Mouse (Mus musculus) spleen, adult 18-20 months (tissue): ENCODE data around the gene Tac2.
A peak's percentile ranks its signal among the peaks of the same experiment; 100 is the strongest.

Experiments
- DNase-seq, 2 experiments: peaks; one replicate each; pipeline ENCODE4 v3.0.0; 2022; ENCODE audit warnings: mixed read lengths in 2 of 2

The Tac2 gene

GRCm38 (mm10) chr10:127728437-127728836 lies 4.2 kb downstream of the Tac2 start:
- no peak for DNase-seq

DNA sequence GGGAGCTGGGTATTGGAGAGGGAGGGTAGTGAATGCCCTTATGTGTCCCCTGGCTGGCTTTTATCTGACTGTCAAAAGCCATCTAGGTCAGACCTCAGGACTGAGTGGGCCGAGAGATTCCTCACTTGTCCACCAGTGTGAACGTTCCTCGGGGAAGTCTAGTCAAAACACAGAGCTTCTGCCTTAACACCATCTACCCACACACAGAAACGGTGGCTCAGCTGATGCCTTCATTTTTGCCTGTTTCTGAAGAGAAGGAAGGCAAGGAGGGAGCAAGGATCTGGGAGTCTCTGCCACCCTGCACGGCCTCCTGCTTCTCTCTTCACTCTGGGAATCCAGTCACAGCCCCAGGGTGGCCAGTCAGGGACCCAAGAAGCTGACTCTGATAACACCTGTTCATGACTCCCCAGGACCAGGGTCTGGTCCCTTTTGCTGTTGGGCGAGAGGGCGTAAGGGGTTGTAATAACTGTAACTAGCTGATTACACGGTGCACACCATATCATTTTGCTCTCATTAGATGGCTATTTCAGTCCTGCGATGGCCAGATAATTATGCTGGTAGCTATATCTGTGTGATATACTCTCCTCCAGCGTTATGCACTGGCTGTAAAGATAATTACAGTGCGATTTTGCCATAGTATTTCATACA lies 6.1 kb downstream of the Tac2 start:
- DNase-seq = no peak

DNA sequence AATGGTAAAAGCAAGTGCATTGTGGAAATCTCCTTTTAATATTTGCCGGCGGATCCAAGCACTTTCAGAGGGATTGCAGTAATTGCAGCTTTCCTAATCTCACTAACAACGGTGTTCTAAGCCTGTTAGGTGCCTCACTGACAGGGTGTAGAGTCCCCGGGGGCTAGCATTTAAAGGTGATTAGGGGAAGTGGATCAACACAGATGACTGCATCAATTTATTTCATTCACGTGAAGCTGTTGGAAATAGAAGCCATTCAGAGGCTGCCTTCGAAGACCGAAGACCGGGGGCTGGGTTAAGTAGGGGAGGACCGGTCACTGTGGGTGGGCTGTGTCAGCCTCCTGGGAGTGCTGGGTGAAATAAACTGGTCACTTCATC lies 6.6 kb downstream of the Tac2 start:
- DNase-seq = no peak

- DNase-seq = no peak
These were observed 7.1 kb downstream of the Tac2 start for GRCm38 (mm10) chr10:127731397-127731796.

DNA sequence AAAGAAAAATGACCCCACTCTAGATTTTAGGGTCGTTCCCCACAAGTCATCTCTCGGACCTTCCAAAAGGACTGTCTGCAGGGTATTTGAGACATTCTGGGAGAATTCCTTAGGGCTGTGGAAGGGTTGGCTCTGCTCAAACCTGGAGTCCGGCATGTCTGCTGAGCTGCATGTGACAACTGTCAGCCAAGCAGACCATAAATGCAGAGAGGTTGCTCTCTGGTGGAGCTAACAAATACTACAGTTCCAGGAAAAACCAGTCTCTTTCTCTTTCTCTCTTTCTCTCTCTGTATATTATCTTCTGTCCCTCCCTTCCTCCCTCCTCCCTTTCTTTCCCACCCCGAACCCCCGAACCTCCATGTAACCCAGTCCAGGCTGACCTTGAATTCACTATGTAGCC lies 10.2 kb downstream of the Tac2 start:
- DNase-seq = no peak

GRCm38 (mm10) chr10:127736266-127736665 lies 12.0 kb downstream of the Tac2 start:
- no peak for DNase-seq

- DNase-seq = no peak
These were observed 12.6 kb downstream of the Tac2 start for GRCm38 (mm10) chr10:127736916-127737315.

DNA sequence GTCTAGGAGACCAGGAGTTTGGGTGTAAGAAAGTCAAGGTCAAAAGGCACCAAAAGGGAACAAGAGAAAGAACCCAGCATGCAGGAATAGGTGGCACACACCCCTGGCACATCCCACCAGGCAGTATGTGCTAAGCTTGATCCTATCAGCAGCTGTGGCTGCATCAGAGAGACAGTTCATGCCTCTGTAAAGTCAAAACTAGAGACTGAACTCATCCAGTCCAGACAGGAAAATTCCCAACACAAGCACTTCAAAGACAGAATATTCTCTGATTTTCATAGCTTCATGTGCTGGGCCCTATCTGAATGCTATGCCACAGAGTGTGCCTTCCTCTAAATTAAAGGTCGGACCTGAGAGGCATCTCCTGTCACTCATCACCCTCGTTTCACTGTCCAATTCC lies 13.3 kb downstream of the Tac2 start:
- DNase-seq = no peak

DNA sequence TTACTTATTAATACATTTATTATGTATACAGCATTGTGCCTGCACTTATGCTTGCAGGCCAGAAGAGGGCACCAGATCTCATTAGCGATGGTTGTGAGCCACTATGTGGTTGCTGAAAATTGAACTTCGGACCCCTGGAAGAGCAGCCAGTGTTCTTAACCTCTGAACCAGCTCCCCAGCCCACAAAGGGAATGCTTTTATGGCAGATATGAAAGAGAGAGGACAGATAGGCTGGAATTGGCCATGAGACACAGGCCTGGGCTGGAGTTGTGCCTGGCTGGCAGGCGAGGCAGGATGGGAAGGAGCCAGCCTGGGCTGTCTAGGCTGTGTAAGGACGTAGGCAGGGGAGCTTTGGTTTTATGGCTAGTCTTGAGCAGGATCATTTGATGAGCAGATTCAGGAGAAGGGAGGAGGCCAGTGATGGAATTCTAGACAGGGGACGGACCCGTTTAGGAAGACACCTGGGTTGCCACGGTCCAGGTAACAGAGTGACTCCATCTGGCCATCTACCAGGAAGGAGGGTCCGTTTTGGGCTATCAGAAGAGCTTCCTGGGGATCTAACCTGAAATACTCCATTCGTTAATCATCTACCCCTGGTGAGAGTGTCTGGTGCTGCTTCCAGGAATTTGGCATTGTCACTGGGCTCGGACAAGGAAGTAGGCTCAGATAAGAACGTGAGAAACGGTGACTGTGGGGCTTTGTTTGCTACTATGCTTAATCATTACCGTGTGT lies 14.0 kb downstream of the Tac2 start:
- DNase-seq = peak in 1 of 2 experiments; percentile 44

- DNase-seq = peak; percentile 73 to 83
These were observed 14.9 kb downstream of the Tac2 start, which contains the start of gene Zbtb39 for GRCm38 (mm10) chr10:127739083-127739660. Zbtb39 (plus strand) TSS chr10:127739538.

DNA sequence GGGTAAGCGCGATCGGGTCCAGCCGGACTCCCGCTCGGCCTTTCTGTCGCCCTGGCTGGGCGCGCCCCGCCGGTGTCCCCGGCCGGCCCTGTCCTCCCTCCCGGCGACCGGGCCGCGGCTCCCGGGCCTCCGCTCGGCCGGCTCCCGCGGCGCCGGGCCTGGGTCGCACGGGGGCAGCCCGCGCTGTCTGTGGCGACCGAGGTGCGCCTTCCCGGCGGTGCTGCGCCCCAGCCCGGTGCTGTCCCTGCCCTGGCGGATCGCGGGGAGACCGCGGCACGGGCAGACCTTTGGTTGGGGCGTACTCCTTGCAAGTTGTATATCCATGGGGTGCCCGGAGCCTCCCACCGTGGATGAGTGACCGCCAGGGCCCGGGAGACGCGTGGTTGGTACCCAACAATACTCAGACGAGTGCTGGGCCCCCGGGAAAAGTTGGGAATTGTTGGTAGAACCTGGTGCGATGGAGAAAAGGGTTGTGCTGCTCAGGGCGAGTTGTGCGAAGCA lies 15.4 kb downstream of the Tac2 start:
- DNase-seq = no peak

DNA sequence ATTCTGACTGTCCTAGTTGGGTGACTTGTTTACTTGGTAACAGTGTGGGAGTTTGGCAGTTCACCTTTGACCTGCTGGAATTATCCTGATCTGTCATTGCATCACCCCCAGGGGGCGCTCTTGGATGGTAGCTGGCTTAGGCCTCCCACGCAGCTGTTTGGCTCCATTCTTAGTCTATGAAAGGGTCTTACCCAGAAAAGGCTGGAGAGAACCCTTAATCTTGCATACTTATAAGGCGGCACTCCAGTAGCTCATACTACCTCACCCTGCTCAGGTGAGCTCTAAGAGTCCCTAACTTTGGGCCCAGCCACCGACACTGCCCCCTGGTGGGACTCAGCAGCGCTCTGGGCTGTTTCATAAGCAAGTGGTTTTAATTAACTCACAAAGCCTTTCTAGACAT lies 20.4 kb downstream of the Tac2 start:
- DNase-seq = peak in 1 of 2 experiments; percentile 24

DNA sequence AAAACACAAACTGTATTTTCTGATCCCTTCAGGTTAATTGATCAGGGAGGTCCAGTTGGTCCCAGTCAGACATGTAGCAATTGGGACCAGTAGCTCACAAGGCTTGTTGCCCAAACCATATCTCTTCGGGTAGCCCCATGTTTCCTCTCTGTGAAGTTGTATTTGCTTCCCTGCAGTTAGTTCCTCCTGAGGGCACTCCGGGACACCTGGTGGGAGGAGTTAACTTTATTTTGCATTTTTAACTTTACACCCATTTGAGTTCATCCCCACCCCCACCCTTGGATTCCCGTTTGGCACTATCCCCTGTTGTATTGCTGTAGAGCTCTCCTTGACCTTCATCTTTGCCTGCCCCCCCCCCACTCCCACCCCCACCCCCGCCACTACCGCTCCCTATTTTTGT lies 21.6 kb downstream of the Tac2 start:
- DNase-seq = no peak

GRCm38 (mm10) chr10:127747254-127747653 lies 23.0 kb downstream of the Tac2 start:
- no peak for DNase-seq

DNA sequence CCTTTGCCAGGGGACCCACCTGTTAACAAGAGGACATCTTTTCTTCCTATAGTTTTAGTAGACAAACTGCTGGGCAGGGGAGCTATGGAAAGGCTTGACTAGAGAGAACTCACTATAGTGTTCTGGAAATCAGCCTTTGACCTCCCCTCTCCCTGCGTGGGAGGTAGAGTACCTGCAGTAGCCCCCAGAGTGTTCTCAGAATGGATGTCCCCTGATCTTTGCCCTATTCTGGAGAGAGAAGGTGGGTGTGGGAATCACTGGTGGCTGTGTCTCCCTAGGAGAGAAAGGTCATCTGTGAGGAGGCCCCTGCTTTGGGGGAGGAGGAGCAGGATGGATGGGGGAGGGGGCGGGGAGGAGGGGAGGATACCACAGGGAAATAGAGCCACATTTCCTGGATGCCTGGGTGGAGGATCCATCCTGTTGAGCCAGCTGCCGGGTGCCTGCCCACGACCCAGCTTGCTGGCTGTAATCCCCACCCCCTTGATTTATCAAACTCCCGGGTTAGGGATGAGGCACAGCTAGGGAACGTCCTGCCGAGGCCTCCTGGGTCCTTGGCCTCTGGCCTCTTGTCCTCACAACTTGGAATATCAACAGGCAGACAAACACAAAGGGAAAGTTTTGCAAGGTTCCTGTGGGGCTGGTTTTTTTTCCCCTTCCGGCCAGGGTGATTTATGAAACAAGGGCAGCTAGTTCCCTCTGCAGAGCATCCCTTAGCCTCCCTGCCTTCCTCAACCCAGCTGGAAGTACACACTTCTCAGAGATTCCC lies 24.8 kb downstream of the Tac2 start:
- no peak for DNase-seq

DNA sequence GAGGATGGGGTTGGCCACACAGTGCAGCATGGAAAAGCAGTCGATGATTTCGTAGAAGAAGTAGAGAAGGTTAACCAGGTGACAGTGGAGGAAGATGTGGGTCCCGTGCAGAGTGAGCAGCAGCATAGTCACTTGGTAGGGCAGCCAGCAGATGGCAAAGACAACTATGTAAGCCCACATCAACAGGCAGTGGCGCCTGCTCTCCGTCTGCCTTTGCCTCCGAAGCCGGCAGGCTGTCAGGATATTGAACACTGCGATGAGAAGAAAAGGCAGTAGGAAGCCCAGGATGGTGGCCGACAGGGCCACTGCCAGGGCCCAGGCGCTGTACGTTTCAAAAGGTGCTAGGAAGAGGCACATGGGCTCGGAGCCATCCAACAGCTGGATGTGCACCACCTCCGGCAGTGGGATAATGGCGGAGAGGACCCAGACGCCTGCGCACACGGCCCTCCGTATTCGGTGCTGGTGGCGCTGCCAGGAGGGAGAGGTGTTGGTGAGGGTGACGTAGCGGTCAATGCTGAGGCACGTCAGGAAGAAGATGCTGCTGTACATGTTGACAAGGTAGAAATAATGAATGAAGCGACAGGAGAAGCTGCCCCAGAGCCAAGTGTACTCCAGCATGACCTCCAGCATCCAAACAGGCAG lies 26.0 kb downstream of the Tac2 start:
- no peak for DNase-seq

GRCm38 (mm10) chr10:127751548-127751947 lies 27.3 kb downstream of the Tac2 start, which contains the start of gene Gpr182:
Gpr182 (minus strand) TSS chr10:127751732.
- DNase-seq = no peak

GRCm38 (mm10) chr10:127754566-127755166 lies 30.4 kb downstream of the Tac2 start:
- no peak for DNase-seq

DNA sequence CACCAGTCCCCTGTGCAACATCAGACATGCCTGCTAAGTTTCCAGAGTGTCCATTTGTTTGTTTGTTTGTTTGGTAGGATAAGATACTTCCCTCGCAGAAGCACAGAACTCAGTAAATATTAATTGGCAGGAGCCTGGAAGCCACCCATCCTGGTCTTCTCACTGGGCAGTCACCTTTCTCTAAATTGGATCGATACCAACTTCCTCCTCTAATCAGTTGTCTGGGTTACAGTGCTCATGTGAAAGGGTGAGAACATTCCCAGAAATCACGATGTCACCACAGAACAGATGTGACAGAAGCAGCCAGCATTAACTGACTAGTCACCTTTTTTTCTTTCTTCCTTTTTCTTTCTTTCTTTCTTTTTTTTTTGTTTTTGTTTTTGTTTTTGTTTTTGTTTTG lies 31.0 kb downstream of the Tac2 start:
- DNase-seq = no peak

GRCm38 (mm10) chr10:127755770-127756468 lies 31.6 kb downstream of the Tac2 start:
- DNase-seq = no peak
